Mouse (Mus musculus): ENCODE measurements around the gene Lrp6.

DNA sequence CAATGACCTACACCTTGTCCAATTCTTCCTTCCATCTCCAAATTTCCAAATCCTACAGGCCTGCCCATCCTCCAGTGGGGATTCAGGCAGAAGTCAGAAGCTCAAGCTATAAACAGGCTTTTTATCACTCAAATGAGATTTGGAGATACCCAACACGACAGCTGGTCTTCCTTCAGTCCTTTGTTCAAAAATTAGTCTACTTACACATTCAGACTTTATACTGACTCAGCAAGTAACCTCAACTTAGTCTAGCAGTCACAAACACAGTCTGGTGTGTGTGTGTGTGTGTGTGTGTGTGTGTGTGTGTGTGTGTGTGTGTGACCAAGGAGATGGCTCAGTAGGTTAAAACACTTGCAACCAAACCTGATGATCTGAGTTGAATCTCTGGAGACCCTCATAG lies 15.8 kb downstream of the Lrp6 start:
- TF ChIP-seq EP300 (IDR thresholded peaks at IDR 0.05; ENCODE audit: low read depth) (no peak), CTCF (IDR thresholded peaks at IDR 0.05; ENCODE audit: low read depth) (no peak)
